Mouse (Mus musculus) 3134 (cell line): ENCODE measurements around the gene Clvs2.

Source experiments
- DNase-seq: peaks from one replicate; pipeline ENCODE4 v3.0.0-alpha.2; 2011; ENCODE audit warnings: low spot score; ENCODE audit not compliant: insufficient read length; ENCODE audit errors: extremely low read depth

Clvs2 gene

GRCm38 (mm10) chr10:33624131-33624879, at the start of gene Clvs2:
Clvs2 (minus strand) TSS chr10:33624769.
- peak; percentile 1 for DNase-seq

GRCm38 (mm10) chr10:33653142-33653541, 28.6 kb upstream of the Clvs2 start:
- no peak for DNase-seq

- DNase-seq = no peak
Observed at GRCm38 (mm10) chr10:33623577-33623991, 985 bp downstream of the Clvs2 start.

GRCm38 (mm10) chr10:33622700-33623099, 1.9 kb downstream of the Clvs2 start:
- DNase-seq = no peak

GRCm38 (mm10) chr10:33616207-33616606, 8.4 kb downstream of the Clvs2 start:
- DNase-seq = no peak

GRCm38 (mm10) chr10:33613197-33613596, 11.4 kb downstream of the Clvs2 start:
- no peak for DNase-seq

GRCm38 (mm10) chr10:33592732-33593131, 31.8 kb downstream of the Clvs2 start:
- no peak for DNase-seq

- DNase-seq = no peak
Observed at GRCm38 (mm10) chr10:33588800-33589199, 35.8 kb downstream of the Clvs2 start.

GRCm38 (mm10) chr10:33587118-33587517, 37.5 kb downstream of the Clvs2 start:
- no peak for DNase-seq

GRCm38 (mm10) chr10:33558081-33558480, 66.5 kb downstream of the Clvs2 start:
- no peak for DNase-seq

GRCm38 (mm10) chr10:33540331-33540730, 84.2 kb downstream of the Clvs2 start:
- DNase-seq = no peak
